Mouse (Mus musculus): Measurements from ENCODE around the gene Ldb3.

Gene Ldb3

DNA sequence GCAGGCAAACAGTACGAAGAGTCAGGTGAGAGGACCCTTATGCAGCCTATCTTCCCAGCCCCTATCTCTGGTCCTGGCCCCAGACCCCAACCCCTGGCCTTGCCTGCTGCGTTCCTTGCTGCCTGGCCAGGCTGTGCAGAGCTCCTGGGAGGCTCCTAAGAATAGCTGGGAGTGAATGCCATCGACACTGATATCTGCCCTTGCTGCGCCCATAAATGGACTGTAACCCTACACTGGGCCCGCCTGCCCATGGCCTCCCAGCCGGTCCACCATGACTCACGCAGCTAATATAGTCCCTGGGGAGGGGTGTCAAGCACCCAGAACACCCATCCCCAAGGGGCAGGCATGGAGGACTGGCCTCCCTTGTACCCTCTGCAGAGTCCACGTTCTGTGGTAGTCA is at the start of gene Ldb3:
Ldb3 (minus strand) TSS at position 185 of the 400 bp plus-strand sequence.
- no peak for DNase-seq (ENCODE audit: inconsistent ontology term)

DNA sequence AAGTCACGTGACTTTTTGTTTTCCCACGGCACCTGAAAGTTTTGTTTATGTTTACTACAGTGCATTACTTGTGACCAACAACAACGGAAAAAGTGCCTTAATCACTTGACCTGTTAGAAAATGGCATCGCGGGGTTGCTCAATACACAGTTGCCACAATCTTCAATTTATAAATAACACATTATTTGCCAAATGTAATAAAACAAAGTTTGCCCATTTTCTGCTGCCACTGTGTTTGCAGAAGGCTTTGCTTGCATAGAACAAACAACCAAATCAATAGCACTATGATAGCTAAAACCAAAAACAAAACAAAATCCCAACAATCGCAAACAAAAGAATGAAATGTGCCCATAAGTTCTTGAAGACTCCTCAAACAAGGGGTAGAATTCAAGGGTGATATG is 47.2 kb upstream of the Ldb3 start:
- no peak for DNase-seq (ENCODE audit: inconsistent ontology term)

DNA sequence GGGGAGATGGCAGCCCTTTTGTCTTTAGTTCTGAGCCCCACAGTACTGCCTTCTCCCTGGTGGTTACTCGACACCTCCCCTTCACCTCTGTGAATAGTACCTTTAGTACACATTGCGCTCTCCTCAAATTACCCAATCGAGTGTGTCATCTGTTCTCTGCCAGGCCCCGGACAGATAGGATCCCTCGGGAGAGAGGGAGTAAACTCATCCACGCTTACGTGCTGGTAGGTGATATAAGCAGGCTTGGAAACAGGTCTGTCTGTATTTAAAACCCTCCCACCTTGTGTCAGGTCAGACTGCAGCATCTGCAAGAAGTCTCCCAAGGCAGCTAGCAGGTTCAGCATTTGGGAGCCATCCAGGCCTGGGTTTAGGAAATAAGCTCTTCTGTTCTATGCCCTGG is 46.7 kb upstream of the Ldb3 start:
- DNase-seq (ENCODE audit: inconsistent ontology term) = no peak

DNA sequence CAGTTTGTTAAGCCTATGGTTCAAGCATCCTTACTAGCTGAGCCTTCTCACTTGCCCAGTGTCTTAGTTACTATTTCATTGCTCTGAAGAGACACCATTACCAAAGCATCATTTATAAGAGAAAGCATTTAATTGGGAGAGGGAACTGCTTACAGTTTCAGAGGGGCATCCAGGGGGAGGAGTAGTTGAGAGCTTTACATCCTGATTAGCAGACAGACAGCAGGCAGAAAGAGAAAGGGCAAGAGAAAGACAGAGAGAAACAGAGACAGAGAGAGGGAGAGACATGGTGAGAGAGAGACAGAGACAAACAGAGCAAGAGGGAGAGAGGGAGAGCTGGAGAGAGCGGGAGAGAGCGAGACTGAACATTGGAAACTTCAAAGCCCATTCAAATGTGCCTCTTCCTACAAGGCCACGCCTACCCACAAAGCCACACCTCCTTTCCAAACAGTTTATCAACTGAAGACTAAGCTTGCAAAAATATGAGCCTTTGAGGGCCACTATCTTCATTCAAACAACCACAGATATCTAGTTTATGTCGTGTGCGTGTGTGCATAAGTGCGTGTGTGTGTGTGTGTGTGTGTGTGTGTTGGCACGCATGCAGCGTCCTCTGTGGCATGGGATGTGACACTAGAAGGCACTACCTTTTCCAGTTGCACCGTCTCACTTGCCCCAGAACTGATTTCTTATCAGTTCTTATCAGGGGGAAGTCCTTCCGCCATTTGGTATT is 44.4 kb upstream of the Ldb3 start:
- no peak for DNase-seq (ENCODE audit: inconsistent ontology term)

DNA sequence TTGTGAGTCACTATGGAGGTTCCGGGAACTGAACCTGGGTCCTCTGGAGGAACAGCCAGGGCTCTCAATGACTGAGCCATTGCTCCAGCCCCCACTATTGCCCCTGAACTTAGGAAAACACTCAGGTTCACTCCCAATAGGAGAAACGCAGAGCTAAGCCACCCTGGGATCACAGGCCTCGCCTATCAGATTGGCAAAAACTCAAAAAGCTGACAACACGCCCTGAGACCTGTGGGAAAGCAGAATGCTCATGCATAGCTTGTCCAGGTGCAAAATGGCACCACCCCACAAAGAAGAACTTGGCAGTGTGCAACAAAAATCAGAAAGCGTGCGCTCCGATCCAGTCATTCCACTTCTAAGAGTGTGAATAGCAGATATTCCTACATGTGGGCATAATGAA is 38.3 kb upstream of the Ldb3 start:
- no peak for DNase-seq (ENCODE audit: inconsistent ontology term)

DNA sequence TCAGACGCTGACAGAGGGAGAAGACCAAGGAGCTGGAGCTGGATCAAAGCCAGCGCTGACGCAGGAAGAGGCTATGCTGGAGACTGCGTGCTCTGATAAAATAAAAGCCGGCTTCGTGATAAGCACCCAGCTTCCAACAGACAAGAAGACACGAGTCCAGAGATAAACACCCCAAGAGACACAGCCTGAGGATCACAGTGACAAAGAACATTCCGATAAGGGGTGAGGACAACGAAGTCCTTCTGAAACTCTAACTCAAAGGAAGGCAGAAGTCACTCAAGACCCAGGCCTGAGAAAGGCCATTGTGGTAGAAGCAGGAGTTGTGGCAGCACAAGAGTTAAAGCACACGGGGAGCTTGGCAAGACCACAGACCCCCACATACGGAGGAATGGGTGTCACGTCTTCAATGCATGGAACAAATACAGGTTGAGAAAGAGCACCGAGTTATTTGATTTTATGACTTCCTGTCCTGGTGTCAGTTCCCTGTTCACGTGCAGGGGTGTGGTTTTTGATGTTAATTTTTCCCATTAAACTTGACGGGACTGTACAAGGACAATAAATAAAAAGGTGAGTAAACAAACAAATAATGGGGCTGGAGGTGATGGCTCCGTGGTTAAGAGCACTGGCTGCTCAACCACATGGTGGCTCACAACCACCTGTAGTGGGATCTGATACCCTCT is 35.2 kb upstream of the Ldb3 start:
- DNase-seq (ENCODE audit: inconsistent ontology term) = no peak

DNA sequence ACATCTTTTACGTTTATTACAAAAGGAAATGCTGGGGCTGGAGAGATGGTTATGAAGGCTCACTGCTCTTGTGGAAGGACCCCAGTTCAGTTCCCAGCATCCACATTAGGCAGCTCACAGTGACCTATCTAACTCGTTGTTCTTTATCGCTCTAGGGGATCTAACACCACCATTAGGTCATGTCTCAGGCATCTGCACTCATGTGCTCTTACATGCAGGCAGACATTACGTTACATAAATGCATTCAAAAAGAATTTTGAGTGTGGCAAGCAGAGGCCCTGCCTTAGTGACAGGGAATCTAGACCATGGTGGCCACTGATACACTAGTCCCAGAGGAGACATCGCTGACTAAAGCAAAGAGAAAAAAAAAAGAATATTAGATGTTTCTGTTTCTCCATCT is 34.6 kb upstream of the Ldb3 start:
- DNase-seq (ENCODE audit: inconsistent ontology term) = no peak

DNA sequence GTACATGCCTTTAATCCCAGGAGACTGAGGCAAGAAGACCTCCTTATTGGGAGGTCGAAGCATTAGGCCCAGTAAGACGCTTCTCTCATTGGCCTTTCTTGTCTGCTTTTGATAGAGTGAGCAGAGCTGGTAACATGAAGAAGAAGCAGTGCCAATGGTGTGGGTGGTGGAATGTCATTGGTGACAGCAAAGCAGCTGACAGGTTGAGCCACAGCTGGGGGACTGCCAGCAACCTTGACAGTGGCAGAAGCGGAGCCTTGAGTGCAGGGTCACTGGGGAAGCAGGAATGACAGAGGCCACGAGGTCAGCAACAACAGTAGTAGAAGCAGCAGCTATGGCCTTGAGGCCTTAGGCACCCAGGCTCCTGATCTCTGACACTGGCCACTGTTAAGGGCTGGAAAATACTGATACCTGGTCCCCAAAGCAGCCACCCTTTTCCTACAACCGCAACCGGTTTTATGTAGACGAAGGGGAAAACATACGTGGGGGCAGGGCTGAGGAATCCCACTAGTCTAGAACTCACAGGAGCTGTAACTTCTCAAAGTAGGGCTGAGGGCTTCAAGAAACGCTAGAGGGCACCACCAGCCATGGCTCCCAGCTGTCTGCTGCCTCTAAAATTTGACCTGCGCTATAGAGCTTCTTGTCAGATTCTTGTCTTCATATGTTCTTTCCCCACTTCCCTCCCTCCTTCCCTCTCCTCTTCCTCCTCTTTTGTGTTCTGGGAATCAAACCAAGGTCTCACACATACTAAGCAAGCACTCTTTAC is 32.3 kb upstream of the Ldb3 start:
- no peak for DNase-seq (ENCODE audit: inconsistent ontology term)

DNA sequence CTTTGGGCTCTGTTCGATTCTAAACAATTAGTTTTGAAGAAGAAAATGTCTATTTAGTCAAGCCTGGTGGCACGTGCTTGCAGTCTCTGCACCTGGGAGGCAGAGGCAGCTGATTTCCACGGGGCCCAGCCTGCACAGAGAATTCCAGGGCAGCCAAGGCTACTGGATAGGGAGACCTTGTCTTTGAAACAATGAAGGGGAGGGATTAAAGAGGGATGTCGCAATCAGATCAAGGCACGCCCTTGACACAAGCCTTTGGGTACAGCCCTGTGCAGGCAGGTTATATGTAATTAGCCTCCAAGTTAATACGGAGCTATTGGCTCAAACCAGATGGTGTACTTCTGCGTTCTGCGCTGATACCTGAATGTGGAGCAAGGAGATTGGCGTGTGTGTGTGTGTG is 30.3 kb upstream of the Ldb3 start:
- DNase-seq (ENCODE audit: inconsistent ontology term) = no peak

DNA sequence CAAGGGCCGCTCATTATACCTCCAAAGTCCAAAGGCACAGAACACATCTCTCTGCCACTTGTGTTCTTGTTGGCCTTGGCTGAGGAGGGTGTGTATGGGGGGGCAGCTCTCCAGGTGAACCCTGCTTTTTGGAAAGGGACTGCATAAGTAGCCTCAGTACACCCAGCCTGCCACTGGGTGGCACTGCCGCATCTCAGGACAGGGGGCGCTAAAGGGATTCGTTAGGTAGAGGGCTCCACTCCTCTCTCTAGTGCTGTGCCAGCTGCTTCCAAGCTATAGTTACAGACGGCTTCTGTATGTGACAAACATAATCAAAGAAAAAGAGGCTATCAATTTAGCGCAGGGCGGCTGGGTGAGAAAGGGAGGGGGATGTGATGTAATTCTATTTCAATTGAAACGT is 28.3 kb upstream of the Ldb3 start:
- DNase-seq (ENCODE audit: inconsistent ontology term) = peak; percentile 88

DNA sequence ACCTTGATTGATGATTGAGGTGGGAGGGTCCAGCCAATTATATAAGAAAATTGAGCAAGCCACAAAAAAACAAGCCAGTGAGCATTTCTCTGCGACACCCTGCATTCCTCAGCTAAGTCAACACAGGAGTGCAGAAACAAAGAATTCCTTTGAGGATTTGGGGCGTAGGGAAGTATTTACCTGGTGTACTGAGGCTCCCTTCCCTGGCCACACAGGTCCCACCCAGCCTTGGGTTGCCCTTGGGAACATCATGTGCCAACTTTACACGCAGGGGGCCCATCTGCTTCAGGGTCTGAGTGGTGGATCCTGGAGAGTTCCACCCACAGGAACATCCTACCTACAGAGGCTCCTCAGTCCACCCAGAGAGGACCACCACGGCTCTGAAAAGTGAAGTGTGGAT is 27.1 kb upstream of the Ldb3 start:
- no peak for DNase-seq (ENCODE audit: inconsistent ontology term)

DNA sequence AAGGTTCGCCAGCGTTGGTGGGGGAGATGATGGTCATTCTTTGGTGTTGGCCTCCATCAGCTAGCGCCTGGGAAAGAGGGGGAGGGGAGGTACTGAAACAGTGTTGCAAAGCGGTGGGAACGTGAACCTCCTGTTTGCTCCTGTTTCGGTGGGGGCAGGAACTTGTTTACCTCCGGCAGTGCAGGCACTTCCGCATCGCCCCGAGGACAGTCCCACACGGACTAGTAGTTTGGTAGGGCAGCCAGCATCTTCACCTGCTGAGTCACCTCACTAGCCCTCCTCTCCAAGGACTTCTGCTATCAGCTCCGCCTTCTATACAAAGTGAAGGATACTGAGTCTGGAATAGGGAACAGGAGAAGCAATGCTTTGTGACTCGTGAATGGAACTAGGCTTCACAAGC is 26.6 kb upstream of the Ldb3 start:
- DNase-seq (ENCODE audit: inconsistent ontology term) = no peak

DNA sequence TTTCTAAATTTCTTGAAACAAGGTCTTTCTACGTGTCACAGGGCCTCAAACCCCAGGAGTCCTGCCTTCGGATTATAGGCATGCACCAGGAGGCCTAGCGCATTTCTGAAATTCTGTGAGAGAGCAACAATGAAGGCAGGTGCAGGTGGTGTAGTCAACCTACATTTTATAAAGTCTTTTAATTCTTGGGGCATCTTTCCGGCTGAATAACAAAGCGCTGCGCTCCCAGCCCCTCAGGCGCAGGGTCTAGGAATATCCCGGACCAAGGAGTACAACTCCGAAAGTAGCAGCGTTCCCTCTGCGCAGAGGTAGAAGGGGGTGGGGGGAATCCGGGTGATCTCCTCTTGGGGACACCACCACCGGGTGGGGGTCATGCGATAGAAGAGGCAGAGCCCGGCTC is 26.1 kb upstream of the Ldb3 start:
- no peak for DNase-seq (ENCODE audit: inconsistent ontology term)

DNA sequence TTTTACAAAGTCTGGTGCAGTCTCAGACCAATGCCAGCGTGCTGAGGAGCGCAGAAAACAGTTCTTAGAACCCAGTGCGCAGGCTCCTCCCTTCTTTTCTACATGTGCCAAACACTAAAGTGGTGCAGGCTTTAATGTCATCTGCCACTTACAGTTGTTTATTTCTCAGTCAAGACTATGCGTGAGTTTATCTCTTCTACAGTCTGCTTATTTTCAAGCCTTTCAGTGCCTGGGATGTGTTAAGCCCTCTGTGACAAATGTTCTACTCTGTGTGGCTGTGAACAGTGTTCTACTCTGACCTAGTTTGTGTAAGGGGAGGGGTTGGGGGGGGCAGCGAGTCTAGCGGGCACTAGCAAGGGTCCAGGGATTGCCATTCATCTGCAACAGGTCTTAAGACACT is 25.0 kb upstream of the Ldb3 start:
- no peak for DNase-seq (ENCODE audit: inconsistent ontology term)

DNA sequence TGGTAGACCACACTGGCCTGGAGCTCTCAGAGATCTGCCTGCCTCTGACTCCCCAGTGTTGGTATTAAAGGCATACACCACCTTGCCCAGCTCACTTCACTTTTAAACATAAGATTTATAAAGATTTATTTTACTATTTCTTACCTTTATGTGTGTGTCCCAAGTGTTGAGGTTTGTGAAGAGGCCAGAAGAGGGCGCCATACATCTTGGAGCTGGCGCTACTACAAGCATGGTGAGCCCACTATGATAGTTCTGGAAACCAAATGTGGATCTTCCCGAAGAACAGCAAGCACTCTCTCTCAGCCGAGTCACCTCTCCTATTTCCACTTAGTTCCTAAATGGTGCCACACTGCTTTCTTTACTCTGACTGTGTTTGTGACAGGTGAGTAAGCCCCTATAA is 23.7 kb upstream of the Ldb3 start:
- no peak for DNase-seq (ENCODE audit: inconsistent ontology term)

DNA sequence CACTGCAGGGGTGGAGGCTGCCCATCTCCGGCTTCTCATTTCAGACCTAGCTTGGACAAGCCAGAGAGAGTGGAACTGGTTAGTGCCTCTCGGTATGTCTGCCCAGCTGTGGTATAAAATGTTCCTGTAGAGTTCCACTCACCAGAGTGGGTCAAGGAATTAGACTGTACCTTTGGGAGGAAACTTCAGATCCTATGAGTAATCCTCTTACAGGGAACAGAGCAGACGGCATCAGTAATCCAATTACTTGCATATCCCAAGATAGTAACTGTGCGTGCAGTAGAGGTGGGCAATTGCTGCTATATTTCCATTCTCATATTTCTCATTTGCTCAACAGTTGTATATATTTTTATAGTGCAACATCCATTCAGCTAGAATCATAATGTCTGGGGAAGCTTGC is 23.1 kb upstream of the Ldb3 start:
- DNase-seq (ENCODE audit: inconsistent ontology term) = no peak

DNA sequence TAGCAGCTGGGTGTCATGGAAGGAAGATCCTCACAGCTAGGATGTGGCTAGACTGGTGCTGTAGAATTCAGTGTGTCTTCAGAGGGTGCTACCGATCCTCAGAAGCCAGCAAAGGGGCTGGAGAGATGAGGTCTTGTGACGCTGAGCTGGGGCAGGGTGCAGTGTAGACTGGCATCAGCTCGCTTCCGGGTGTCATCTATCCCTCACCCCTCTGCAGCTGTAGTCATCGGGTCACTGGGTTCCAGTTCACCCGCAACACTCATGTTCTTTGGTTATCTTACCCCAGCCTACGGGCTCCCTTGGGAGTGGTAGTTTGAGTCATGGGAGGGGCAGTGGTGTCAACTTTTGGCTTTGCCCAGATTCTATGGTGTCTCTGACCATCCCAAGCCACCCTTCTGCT is 13.4 kb upstream of the Ldb3 start:
- no peak for DNase-seq (ENCODE audit: inconsistent ontology term)

DNA sequence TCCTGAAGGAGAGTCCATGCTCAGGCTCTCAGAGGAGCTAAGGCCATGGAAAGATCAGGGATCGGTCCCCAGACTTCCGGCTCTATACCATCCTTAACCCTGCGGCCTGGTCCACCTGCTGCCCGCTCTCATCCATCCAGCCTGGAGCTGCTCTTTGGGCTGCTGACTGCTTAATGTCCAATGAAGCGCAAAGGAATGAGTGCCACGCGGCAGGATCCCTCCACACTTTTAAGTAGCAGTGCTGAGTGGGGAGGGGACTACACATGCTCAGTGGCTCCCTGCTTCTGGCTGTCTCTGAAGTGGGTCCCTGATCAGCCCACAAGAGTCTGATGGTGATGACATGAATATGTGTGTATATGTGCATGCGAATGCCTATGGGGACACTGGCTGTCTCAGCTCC is 11.5 kb upstream of the Ldb3 start, which contains the start of gene Opn4:
Opn4 (minus strand) TSS at position 202 of the 400 bp plus-strand sequence.
- peak; percentile 61 for DNase-seq (ENCODE audit: inconsistent ontology term)

DNA sequence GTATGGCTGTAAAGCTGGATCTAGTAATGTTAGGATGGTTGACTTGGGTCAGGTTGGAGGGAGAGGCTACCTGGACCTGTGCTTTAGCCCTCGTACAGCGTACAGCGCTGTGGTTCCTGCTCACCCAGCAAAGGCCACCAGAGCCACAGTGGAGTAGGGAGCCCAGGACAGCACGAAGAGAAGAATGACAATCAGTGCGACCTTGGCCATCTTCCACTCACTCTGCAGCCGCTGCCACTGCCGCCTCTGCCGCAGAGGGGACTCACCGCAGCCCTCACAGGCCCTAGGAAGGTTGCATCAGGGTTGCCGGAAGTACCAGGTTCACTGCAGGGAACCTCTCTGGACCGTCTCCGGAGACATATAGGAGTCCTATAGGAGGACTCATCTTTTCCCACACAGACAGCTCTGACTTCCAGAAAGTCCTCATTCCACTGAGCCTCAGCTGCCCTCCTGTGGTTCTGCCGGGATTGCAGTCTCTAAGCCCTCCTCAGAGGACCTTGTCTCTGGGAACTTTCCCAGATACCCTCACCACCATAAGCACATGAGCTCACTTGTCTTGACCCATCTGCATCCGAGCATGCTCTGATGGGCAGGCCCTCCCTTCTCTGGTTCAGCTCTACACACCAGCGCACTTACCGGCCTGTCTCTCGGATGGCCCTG is 7.2 kb upstream of the Ldb3 start:
- DNase-seq (ENCODE audit: inconsistent ontology term) = no peak

DNA sequence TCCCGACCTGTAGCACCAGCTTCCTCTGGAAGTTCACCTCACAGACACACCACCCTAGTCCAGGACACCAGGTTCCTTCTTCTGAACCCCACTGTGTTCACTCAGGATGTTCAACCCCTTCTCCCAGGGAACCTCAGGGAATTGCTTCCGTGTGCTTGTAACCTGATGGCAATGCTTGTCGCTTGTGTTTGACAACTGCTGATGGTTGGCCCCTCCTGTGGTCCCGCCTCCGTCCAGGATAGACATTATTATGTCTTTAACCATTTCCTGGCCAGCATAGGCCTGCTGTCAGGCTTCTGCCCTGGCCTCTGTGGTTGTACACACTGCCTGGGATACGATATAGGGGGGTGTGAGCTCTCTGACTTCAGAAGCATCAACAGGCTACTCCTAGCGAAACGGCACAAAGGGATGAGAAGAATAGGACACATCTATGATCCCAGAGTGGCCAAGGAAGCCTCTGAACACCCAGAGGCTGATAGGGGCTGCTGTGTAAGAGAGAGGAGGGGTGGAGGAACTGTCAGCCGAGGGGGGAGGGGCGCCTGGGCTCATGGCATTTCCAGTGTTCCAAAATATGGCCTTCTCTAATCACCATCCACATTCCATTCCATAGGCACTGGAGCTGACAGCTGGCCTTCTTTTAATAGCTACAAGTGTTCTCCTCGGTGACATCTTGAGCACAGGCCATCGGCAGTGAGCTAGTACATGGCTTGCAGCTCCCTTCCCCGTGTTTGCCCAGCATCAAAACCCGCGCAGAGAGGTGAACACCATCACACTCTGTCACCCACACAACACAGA is 3.5 kb upstream of the Ldb3 start:
- no peak for DNase-seq (ENCODE audit: inconsistent ontology term)

All from Muller cell, postnatal 12 days (primary cell).